Mouse (Mus musculus) adrenal gland, adult (tissue): ENCODE measurements around the gene P3h4.

Source experiments
- DNase-seq, 2 experiments: peaks; one replicate each; pipeline ENCODE4 v3.0.0; 2022 to 2023; ENCODE audit warnings: low spot score in 1 of 2; ENCODE audit not compliant: inconsistent age in 2 of 2

Gene P3h4

GRCm38 (mm10) chr11:100414021-100414913 is at the start of gene P3h4:
Gene P3h4 (minus strand): TSS chr11:100414836.
- DNase-seq, result peak; percentile 89 to 96

- DNase-seq, result no peak
Measured at GRCm38 (mm10) chr11:100462699-100463098, 48.1 kb upstream of the P3h4 start.

GRCm38 (mm10) chr11:100457711-100458110 is 43.1 kb upstream of the P3h4 start:
- no peak for DNase-seq

GRCm38 (mm10) chr11:100457247-100457646 is 42.6 kb upstream of the P3h4 start:
- no peak for DNase-seq

- no peak for DNase-seq
Measured at GRCm38 (mm10) chr11:100442625-100443024, 28.0 kb upstream of the P3h4 start.

- no peak for DNase-seq
Measured at GRCm38 (mm10) chr11:100441797-100442196, 27.2 kb upstream of the P3h4 start, which contains the start of the genes Nt5c3b and Klhl10. Gene Nt5c3b (minus strand): TSS chr11:100441808. Gene Klhl10 (plus strand): TSS chr11:100441917.

GRCm38 (mm10) chr11:100440691-100441522 is 26.3 kb upstream of the P3h4 start:
- DNase-seq, result peak; percentile 90 to 95

- DNase-seq, result no peak
Measured at GRCm38 (mm10) chr11:100437901-100438300, 23.3 kb upstream of the P3h4 start.

GRCm38 (mm10) chr11:100435678-100436246 is 21.1 kb upstream of the P3h4 start:
- DNase-seq, result peak; percentile 45 to 72

GRCm38 (mm10) chr11:100432002-100432401 is 17.4 kb upstream of the P3h4 start:
- DNase-seq, result no peak

GRCm38 (mm10) chr11:100430052-100430451 is 15.4 kb upstream of the P3h4 start:
- DNase-seq, result no peak

- peak; percentile 94 to 95 for DNase-seq
Measured at GRCm38 (mm10) chr11:100428612-100429199, 14.1 kb upstream of the P3h4 start.

- no peak for DNase-seq
Measured at GRCm38 (mm10) chr11:100426820-100427219, 12.2 kb upstream of the P3h4 start.

GRCm38 (mm10) chr11:100425851-100426250 is 11.2 kb upstream of the P3h4 start:
- peak; percentile 88 to 94 for DNase-seq

- no peak for DNase-seq
Measured at GRCm38 (mm10) chr11:100423836-100424235, 9.2 kb upstream of the P3h4 start.

GRCm38 (mm10) chr11:100421537-100421936 is 6.9 kb upstream of the P3h4 start:
- DNase-seq, result no peak

GRCm38 (mm10) chr11:100414914-100415822 is 532 bp upstream of the P3h4 start, which contains the start of gene Fkbp10:
Gene Fkbp10 (plus strand): TSS chr11:100415697.
- DNase-seq, result peak; percentile 85 to 88

- DNase-seq, result no peak
Measured at GRCm38 (mm10) chr11:100413541-100413940, 1.1 kb downstream of the P3h4 start.

GRCm38 (mm10) chr11:100411736-100412135 is 2.9 kb downstream of the P3h4 start:
- peak; percentile 45 to 68 for DNase-seq

- no peak for DNase-seq
Measured at GRCm38 (mm10) chr11:100409686-100410085, 5.0 kb downstream of the P3h4 start.
